Mouse (Mus musculus) ES-E14 (cell line): Measurements from ENCODE around the gene Prickle4. TPM values are rescaled to one million over a fixed set of nuclear protein-coding genes. Genes with fewer than 3 reads are reported as not detected.

Experiments
- DNase-seq: peaks from one replicate; pipeline ENCODE4 v3.0.0-alpha.2; 2013; ENCODE audit warnings: low read depth, low spot score
- H3K27ac ChIP-seq: 2 replicates; pipeline ENCODE4 v1.5.1; 2012; ENCODE audit warnings: low read depth, mild to moderate bottlenecking, low read length, moderate library complexity, mixed read lengths; ENCODE audit not compliant: poor library complexity, insufficient read depth, severe bottlenecking
- H3K36me3 ChIP-seq: 2 replicates; pipeline ENCODE4 v1.6.1; 2012; ENCODE audit warnings: mild to moderate bottlenecking, low read length, moderate library complexity, mixed read lengths; ENCODE audit not compliant: control insufficient read depth, poor library complexity, insufficient read depth, severe bottlenecking
- H3K4me1 ChIP-seq, 2 experiments: fragments of 150-350 bp in 1 of 2; sonication (generic) in 1 of 2; 2 replicates each; pipeline ENCODE4 v1.6.1; 2012; ENCODE audit warnings: low read length in 2 of 2, mild to moderate bottlenecking in 1 of 2, mixed read lengths in 1 of 2; ENCODE audit not compliant: control insufficient read depth in 2 of 2, insufficient read depth in 2 of 2, poor library complexity in 1 of 2
- H3K4me3 ChIP-seq, 2 experiments: fragments of 150-350 bp in 1 of 2; sonication (generic) in 1 of 2; 2 replicates each; pipeline ENCODE4 v1.5.1; 2012; ENCODE audit warnings: low read length in 2 of 2, low read depth in 1 of 2, mild to moderate bottlenecking in 1 of 2, mixed read lengths in 1 of 2; ENCODE audit not compliant: insufficient read depth in 1 of 2, poor library complexity in 1 of 2, severe bottlenecking in 1 of 2
- H3K9ac ChIP-seq: 2 replicates; pipeline ENCODE4 v1.6.1; 2012; ENCODE audit warnings: low read depth, mild to moderate bottlenecking, low read length, mixed read lengths; ENCODE audit not compliant: poor library complexity, insufficient read depth, severe bottlenecking
- H3K9me3 ChIP-seq: fragments of 150-350 bp; sonication (generic); 2 replicates; pipeline ENCODE4 v1.6.1; 2012; ENCODE audit warnings: low read depth, mild to moderate bottlenecking, low read length; ENCODE audit not compliant: control insufficient read depth, insufficient read depth
- CHD2 ChIP-seq: IDR thresholded peaks from 2 replicates; pipeline ENCODE4 v1.6.1; 2014; ENCODE audit warnings: mild to moderate bottlenecking, low read depth, low read length, inconsistent platforms
- HCFC1 ChIP-seq: IDR thresholded peaks from 2 replicates; pipeline ENCODE4 v1.6.1; 2012; ENCODE audit warnings: low read length, inconsistent platforms, borderline replicate concordance; ENCODE audit not compliant: insufficient read depth
- MAFK ChIP-seq: IDR thresholded peaks from 2 replicates; pipeline ENCODE4 v1.6.1; 2014; ENCODE audit warnings: mild to moderate bottlenecking, low read depth, low read length, inconsistent platforms; ENCODE audit not compliant: insufficient read depth
- ZC3H11A ChIP-seq: IDR thresholded peaks from 2 replicates; pipeline ENCODE4 v1.6.1; 2012; ENCODE audit warnings: low read depth, mild to moderate bottlenecking, inconsistent platforms, low read length, borderline replicate concordance
- ZNF384 ChIP-seq: IDR thresholded peaks from 2 replicates; pipeline ENCODE4 v1.6.1; 2012; ENCODE audit warnings: low read depth, low read length, inconsistent platforms
- in situ Hi-C, 2 experiments: fragments of 600-800 bp; cut with MboI; formaldehyde crosslinking; loops; one replicate each; pipeline ENCODE4 v1.15.1; 2025; ENCODE audit warnings: low sequenced_read_pairs in 2 of 2, inconsistent platforms in 1 of 2; ENCODE audit not compliant: unreplicated experiment in 2 of 2
- total RNA-seq: library from RNA; depleted of rRNA; stranded (reverse); fragments of 300-350 nt; gene quantifications from 2 replicates; pipeline ENCODE4 v1.2.3, GENCODE M21; 2012; rRNA removed

The Prickle4 gene
- total RNA-seq, result 0.71 and 1.7 TPM in 2 replicates

DNA sequence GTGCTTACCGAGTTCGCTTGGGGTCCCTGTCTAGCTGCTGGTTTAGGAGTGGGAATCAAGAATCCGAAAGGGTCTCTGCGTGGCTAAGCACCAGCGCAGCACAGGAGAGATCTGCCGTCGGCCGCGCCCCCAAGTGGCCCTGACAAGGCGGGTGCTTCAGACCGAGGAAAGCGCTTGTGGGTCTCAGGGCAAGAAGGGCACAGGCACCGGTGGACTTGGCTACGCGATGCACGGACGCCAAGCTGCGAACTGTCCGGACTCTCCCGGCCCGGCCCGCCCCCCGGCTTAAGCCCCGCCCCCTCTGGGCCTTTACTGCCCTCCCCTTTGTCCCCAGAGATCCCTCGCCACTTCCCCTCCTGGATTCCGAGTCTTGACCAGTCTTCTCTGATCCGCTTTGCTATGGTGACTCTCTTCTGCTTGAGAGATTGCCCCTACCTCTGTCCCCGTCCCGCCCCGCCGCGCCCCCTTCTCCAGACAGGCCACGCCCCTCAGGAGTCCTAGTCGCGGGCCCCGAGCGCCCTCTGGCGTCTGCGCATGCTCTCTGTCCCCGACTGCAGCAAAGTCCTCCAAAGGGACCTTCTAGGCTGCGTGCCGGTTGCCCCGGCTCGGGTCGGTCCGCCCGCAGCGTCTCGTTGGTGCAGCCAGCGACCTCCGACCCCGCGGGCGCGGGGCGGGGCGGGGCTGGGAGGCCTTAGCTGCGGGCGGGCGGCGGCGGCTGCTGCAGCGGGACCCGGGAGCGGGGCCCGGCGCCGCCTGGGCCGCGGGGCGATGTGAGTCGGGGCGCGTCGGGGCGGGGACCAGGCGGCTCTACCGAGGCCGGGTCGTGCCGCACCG is at the start of gene Prickle4:
Prickle4 (minus strand) TSS at position 234 of the 834 bp plus-strand sequence.
- H3K4me3 ChIP-seq, result peak within 1 kb of the TSS; percentile 86 to 90
- DNase-seq, result peak; percentile 93
- no peaks in the 10 kb centered on the region for H3K9me3 ChIP-seq
- peaks cover 0 to 5% of the 10 kb centered on the region in 2 experiments; a peak in 1 of 4 replicates for H3K4me1 ChIP-seq
- no peak within 1 kb of the TSS; the same call in 1 of the 2 replicates for H3K27ac ChIP-seq
- TF ChIP-seq ZNF384 (no peak), MAFK (no peak), ZC3H11A (0 out of 2 replicates have a peak, but pooled peaks have one; percentile 15), HCFC1 (peak; percentile 66; the same call in 1 of the 2 replicates), CHD2 (no peak)
- in situ Hi-C loops, result no loop called here
- H3K36me3 ChIP-seq, result peaks cover 3% of the 10 kb centered on the region; the same call in 1 of the 2 replicates
- peak within 1 kb of the TSS; percentile 77 for H3K9ac ChIP-seq

DNA sequence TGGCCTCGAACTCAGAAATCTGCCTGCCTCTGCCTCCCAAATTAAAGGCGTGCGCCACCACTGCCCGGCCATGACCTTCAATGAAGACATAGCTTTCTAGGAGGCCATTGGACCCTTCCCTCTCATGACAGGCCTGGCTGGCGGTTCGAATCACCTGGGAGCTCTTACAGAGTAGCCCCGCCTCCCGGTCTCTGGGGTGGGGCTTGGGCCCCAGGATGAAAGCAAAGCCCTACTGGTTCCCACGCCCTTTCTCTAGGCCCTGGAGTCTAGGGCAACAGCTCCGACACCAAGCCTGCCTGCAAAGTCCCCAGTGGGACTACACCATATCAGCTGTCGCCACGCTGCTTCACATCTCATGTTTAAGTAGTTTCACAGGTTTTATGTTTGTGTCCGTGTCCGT is 49.5 kb upstream of the Prickle4 start:
- Histone ChIP-seq H3K36me3 (no peaks in the 10 kb centered on the region), H3K9me3 (no peaks in the 10 kb centered on the region), H3K27ac (no peak overlapping the region), H3K4me3 (no peak overlapping the region), H3K9ac (no peak overlapping the region), H3K4me1 (peaks cover 2 to 18% of the 10 kb centered on the region in 2 experiments; a peak in 3 of 4 replicates)
- no peak for DNase-seq
- in situ Hi-C loops, result no loop called here
- TF ChIP-seq ZC3H11A (no peak), HCFC1 (no peak), ZNF384 (no peak), MAFK (no peak)

DNA sequence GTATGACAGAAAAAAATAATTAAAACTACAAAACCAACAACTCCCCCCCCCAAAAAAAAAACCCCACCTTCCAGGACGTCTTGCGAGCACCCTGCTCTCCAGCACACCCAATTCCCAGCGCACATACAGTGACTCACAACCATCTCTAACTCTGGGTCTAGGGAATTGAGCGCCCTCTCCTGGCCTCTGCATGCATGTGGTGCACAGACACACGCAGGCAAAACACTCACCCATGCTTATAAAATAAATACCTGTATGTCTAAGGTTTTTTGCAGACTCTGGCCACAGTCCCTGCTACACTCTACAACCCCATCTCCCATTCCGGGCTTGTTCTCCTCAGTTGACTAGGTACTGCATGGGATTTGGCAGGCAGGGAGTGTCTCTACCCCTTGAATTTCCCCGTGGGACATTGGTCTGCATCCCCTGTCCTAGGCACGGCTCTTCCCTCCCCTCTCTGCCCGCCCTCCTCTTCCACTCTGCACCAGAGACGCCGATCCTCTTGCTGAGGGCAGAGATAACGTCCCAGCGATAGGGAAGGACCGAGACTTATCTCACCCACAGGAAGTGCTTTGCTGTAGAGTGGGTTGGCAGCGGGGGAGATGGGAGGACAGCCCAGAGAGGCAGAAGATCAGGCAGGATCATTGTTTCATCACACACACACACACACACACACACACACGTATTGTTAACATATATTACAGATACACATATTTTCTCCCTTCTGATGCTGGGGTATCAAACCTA is 48.6 kb upstream of the Prickle4 start:
- Histone ChIP-seq H3K4me1 (peaks cover 2 to 18% of the 10 kb centered on the region in 2 experiments; a peak in 3 of 4 replicates), H3K27ac (no peak overlapping the region), H3K36me3 (no peaks in the 10 kb centered on the region), H3K4me3 (peak overlapping the region in 1 of 2 experiments; percentile 11; a peak in 1 of 4 replicates), H3K9me3 (no peaks in the 10 kb centered on the region), H3K9ac (peak overlapping the region; percentile 6; the same call in 1 of the 2 replicates)
- no peak for TF ChIP-seq MAFK
- TF ChIP-seq CHD2, result no peak
- no peak for TF ChIP-seq ZC3H11A
- TF ChIP-seq HCFC1, result no peak
- TF ChIP-seq ZNF384, result no peak
- peak; percentile 47 for DNase-seq
- in situ Hi-C loops, result no loop called here

DNA sequence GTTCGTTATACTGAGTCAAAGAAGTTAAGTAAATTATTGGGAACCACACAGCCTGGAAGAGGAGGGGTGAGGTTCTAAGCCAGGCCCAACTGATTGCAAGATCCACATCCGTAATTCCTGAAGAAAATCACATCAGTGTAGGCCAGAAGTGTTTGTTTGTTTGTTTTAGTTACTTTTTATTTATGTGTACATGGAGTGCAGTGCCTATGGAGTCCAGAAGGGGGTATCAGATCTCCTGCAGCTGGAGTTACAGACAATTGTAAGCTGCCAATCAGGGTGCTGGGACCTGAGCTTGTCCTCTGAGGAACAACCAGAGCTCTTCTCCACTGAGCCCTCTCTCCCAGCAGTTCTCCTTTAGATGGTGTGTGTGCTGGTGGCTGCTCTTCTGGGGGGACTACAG is 45.6 kb upstream of the Prickle4 start:
- no peak for TF ChIP-seq CHD2
- TF ChIP-seq ZC3H11A, result no peak
- no peak for TF ChIP-seq ZNF384
- no peak for TF ChIP-seq HCFC1
- no peak for TF ChIP-seq MAFK
- Histone ChIP-seq H3K4me1 (peaks cover 5 to 24% of the 10 kb centered on the region in 2 experiments), H3K27ac (peak overlapping the region; percentile 79; the same call in 1 of the 2 replicates), H3K36me3 (no peaks in the 10 kb centered on the region), H3K9me3 (no peaks in the 10 kb centered on the region), H3K4me3 (peak overlapping the region in 1 of 2 experiments; percentile 88; a peak in 1 of 4 replicates), H3K9ac (no peak overlapping the region)
- in situ Hi-C loops, result no loop called here
- DNase-seq, result peak; percentile 55
